Mouse (Mus musculus) monocyte, adult 2 months (primary cell): Measurements from ENCODE around the gene Itpr2.

Experiments
- DNase-seq, 2 experiments: peaks; one replicate each; pipeline ENCODE4 v3.0.0; 2022; ENCODE audit warnings: low spot score in 2 of 2, low read depth in 1 of 2

Itpr2 gene

DNA sequence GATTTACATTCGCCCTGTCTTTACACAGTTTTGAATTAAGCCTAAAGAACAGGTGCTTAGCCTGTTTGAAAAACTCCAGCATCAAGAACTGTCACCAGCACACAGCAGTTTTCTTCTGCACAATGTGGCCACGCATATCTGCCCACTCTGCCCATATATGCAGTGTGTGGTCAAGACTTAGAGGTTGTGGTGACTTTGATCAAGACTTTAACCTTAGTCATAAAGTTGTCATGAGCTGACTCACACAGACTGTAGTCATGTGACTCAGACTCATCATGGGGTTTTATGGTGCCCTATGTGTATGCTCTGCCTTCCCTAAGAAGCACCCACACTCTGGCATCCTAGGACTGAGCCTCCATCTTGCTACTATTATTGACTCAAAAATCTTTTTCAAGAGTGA, 316.5 kb downstream of the Itpr2 start:
- DNase-seq: no peak

DNA sequence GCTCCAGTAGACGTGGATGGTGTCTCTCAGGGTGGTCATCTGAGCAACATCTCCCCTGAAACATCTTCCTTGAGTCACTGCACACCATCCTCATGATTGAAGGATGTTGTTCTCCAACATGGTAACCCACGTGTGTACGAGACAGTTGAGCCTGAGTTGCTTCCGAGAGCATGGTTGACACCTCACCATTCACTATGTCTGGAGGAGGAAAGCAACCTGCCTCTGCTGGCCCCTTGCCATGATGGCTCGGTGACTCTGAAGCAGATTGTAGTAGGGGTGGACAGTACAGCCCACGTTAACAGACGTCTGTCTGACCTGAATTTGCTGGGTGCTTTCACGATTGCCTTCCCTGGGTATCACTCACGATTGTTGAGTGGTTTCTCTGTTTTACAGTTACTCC, 317.3 kb downstream of the Itpr2 start:
- no peak for DNase-seq

DNA sequence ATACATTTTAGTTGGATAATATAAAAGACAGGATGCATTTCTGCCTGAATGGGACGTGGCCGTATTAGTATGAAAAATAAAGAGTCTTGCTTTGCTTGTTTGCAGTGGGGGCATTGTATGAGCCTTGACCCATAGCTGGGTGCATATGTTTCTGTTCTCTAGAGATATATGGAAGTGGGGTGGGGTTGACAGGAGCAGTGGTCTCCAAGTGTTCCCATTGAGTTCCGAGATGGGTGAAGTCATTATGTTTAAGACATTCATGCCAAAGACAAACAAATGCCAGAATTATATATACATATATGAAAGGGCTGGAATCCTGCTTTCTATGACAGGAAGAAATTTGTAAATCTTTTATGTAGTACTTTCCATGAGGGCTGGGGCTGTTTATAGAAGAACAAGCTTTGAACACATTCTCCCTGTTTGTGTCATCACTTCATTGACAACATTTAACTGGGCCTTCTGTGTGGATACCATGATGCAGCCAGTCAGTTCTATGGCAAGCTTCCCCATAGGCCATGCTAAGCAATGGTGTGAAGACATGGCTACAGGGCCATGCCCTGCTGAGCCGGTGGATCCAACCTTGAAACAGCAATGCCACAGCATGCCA, 327.3 kb downstream of the Itpr2 start:
- DNase-seq: no peak

DNA sequence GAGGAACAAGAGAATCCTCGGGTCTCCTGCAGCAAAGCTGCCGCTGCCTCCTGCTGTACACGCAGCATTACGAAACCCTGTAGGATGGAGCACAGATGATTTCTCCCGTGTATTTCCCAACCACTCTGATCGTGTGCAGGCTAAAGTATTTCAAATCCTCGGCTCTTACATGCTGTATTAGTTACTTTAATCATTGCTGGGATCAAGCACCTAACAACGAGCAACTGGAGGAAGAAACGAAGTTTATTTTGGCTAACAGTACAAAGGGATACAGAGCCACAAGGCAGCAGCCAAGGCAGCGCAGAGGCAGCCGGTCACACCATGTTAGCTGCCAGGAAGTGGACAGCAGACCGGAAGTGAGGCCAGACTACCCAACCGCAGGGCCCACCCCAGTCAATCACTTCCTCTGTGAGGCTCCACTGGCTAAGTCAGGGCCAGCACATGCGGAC, 331.4 kb downstream of the Itpr2 start:
- peak in 1 of 2 experiments; percentile 50 for DNase-seq

DNA sequence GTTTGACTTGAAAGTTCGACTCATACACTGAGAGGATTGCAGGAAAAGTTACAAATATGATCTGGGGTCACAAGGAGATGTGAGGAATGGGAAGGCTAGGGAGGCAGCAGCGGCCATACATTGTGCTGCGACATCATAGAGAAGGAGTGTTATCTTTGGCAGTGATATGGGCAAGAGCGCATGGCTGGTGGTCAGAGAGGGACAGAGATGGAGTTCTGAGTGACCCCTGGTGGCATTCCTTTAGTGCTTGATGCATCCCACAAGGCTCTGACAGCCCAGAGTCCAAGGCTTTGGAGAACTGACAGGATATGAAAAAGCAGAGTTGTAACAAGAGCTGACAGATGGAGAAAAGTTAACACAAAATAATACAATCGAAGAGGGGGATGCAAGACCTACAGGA, 334.8 kb downstream of the Itpr2 start:
- DNase-seq: no peak

DNA sequence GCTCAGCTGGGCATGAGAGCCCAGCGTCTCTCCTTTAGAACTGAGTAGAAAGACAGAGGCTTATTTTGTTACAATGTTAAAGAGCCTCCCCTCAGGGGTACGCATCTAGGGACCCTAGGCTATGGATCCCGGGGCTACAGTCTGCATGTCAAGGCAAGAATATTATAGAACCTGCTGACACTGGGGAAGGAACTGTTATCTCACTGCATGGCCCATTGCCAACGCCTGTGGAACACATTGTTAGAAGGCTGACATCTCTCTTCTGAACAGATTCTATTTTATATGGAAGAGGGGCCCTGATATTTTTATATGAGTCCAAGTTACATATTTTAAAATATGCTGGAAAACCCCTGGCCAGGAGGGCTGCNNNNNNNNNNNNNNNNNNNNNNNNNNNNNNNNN, 342.4 kb downstream of the Itpr2 start:
- no peak for DNase-seq

DNA sequence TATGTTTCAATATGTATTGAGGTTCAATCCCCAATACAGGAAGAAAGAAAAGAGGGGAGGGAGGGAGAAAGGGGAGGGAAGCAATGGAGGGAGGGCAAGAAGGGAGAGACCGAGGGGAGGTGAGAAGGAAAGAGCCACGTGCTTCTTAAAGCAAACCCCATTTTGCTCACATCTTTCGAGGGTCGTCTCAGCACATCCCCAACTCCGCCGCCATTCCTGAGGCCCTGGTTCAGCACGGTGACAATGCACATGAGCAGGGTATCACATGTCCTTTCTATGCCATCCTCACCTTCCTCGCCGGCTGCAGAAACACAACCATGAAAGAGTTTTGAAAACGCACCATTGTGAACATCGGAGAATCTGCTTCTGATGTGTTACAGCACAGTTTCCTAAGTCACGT, 343.3 kb downstream of the Itpr2 start:
- no peak for DNase-seq

DNA sequence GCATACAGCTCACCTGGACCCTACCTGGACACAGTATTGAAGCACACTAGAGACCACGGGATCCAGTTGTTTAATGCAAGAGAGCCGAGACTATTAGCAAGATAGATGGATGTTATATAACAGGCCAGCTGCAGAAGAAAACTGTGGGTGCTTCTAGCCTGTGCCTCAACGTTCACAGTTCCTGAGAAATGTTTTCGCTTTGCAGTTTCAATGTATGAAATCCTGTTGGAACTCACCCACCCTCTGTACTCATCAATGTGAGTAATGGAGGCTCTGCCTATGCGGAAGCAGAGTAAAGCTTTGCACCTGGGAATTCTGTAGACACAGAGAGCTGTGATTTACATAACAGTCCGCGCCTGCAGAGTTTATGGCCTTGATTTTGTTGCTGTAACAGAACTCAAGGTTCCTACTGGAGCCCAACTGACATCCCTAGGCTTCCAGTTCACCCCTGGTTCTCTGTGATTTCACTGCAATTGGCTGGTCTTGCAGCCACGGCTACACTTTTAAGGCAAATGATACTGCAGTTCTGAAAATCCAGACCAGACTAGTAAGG, 344.0 kb downstream of the Itpr2 start:
- DNase-seq: no peak

DNA sequence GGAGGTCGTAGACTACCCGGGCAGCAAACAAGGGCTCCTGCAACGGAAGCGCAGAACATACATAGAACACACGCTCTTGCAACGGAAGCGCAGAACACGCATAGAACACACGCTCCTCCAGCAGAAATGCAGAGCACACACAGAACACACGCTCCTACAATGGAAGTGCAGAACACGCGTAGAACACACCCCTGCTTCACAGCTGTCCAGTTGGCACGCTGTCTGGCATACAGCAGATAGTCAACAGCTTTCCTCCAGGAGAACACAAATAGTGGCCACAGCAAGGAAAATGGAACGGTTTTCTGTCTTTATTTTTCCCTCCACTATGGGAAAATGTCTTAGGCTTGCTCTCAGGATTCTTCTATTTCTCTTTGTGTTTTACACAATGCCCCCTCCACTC, 344.9 kb downstream of the Itpr2 start:
- DNase-seq: no peak

DNA sequence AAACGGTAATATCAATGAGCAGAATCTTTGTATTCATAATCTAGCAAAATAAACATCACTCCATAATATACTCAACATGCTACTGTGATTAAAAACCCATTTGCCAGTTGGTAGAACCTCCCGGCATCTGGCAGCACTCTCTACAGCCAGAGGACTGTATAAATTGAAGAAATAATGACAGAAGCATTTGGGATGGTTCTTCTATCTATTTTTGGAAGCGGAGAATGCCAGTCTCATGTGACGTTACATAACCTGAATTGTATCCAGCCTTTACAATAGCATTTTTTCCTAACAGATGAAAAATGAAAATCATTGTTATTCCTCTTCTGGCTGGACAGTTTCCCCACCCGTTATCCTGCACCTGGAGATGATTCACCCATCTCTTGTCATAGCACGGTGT, 345.5 kb downstream of the Itpr2 start:
- no peak for DNase-seq

DNA sequence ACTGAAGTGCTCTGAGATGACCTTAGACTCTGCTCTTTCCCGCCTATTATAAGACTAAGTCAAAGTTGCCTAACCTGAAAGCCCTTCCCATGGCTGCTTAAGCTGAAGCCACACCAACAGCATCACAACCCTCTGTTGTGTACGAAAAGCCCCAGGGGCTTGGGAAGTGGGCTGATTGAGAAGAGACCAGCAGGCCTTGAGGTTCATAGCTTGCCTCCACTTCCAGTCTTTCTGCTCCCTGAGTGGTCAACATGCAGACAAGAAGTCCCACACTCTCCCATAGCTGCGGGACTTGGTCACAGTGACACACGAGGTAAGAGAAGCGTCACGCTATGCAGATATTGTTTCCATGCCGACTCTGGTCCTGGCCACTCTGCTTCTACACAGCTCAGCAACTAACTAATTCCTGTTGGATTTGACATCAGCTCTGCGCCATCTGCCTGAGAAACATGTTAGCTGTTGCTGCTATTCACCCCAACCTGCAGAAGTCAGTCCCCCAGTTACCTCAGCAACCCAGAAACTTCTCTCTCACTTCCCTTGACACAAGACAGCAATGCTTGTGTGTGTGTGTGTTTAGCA, 346.8 kb downstream of the Itpr2 start:
- no peak for DNase-seq

DNA sequence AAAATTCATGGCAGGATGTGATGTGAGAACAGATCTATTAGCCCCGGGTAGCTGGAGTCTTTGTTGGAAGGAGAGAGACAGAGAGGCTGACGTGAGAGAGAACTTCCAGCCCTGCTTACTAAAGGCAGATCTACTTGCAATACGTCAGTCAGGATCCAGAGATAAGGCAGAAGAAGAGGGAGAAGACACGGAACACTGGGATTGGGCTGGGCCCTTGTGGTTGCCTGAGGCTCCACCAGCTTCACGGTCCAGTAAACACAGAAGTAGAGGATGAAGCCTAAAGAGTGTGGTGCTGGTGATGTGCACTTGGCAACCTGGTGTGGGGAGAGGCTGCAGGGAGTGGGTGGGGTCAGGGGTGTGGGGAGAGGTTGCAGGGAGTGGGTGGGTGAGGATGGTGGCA, 349.2 kb downstream of the Itpr2 start:
- DNase-seq: no peak

DNA sequence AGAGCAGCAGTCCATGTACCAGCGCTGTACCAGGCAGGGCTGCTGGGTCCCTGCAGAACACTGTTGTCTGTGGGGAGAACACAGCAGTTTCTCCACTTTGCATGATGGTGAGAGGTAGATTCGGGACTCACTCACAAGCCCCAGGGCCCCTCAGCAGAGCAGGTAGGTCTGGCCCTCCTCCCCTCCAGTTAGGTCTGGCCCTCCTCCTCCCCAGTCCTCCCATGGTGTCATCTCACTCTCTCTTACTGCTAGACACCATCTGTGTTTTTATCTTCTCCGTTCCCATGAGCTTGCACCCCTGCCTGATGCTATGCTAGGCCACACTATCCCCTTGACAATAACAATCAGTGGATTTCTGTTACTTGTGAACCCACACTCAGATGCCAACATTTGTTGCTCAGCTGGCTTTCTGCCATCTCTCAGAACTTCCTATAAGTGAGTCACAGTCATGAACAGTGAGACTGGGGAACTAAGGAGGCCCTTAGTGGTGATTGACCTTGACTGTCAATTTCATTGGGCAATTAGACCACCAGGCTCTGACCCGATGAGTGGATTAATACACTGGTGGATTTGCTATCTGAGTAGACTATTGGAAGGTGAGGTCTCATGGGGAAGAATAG, 360.9 kb downstream of the Itpr2 start:
- no peak for DNase-seq

DNA sequence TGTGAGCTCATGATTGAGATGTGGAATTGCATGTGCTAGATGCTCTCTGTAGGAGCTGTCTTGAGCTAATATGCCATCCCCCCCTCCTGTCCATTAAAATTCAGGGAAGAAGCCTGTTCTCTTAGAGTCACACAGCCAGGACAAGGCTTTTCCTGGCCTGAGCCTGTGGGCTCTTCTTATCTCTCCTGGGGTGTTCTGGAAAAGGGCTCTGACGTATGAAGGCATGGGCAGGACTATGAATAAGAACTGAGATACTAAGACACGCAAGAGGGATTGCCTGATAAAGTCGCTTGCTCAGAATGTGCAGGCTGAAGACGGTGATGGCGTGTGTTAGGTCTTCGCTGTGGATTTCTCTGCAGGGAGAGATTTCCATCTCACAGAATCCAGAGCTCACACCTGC, 361.9 kb downstream of the Itpr2 start:
- DNase-seq: no peak

DNA sequence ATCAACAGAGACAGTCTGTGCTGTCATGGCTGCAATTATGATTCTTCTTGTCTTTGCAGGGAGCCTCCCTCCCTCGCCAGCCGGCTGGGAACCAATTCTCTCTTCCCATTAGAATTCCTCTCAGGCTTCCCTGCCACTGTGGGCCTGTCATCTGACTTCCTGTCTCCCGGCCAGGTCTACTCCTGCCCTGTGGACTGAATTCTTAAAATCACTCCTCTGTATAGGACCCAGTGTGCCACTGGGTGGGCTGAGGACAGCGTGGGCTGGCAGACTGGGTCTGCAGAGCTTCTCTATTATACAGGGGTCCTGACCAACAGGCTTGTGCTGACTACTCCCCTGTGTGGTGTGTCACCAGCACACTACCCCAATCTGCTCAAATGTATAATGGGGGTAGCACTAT, 365.4 kb downstream of the Itpr2 start:
- no peak for DNase-seq

DNA sequence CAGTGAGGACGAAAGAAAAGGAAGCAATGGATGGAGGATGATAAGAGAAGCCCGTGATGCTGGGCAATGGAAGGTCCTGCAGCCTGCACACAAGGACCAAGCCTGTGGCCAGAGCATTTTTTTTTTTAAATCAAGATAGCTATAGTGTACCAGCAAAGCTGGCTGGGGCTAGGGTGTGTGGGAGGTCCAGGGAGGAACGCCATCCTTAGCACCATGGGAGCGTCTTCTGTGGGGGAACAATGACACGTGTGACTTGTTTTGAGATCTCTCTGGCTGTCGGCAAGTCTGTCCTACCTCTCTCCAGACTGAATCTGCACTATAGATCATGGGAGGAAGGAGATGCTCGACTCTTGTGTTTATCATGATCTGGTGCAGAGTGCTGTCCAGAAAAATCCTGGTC, 365.8 kb downstream of the Itpr2 start:
- DNase-seq: no peak

DNA sequence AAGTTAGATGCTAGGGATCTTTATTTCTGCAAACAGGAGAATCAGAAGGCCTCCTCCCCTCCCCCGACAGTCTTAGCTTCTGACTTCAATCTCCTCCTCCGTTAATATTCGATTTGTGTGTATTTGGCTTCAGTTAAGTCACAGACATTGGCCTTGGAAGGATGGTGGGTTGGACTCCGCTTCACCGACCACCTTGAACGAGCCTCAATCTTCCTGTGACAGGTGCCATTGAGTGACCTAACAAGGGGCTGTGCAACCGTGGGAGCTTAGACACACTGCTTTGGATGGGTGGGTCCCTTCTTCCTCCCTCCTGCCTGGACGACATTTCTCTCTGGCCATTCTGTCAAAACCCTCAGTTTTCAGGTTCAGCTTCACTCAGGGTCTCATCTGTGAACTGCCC, 366.7 kb downstream of the Itpr2 start:
- DNase-seq: no peak

DNA sequence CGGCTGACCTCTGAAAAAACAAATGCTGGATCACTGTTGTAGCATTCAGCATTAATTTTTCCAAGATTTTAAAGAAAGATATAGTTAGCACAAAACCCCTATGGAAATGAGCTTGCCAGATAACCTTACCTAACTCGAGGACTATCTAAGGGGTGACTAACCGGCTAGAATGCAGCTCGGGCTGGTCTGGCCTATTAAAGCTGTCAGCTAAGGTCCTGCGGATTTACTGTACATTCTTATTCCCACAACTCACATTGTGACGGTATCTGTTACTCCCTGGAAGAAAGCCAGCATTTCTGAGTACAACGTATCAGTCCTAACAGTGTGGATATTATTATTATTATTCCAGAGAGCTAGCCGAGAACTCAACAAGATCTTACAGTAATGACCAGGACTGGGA, 368.1 kb downstream of the Itpr2 start:
- no peak for DNase-seq

DNA sequence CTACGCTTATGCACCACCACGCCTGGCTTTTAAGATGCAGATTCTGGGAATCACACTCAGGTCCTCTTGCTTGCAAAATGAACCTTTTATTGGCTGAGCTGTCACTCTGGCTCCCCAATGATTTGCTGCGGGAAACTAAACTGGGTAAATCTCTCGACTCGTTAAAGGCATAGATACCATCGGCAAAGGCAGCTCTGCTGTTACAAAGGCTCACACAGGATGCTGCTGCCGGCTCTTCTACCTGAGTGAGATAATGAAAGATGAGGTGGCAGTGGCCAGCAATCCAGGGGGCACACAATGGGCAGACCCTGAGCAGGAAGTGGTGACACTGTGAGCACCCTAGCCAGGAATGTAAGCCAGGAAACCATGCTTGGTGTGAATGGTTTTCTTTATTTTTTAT, 373.0 kb downstream of the Itpr2 start:
- no peak for DNase-seq

DNA sequence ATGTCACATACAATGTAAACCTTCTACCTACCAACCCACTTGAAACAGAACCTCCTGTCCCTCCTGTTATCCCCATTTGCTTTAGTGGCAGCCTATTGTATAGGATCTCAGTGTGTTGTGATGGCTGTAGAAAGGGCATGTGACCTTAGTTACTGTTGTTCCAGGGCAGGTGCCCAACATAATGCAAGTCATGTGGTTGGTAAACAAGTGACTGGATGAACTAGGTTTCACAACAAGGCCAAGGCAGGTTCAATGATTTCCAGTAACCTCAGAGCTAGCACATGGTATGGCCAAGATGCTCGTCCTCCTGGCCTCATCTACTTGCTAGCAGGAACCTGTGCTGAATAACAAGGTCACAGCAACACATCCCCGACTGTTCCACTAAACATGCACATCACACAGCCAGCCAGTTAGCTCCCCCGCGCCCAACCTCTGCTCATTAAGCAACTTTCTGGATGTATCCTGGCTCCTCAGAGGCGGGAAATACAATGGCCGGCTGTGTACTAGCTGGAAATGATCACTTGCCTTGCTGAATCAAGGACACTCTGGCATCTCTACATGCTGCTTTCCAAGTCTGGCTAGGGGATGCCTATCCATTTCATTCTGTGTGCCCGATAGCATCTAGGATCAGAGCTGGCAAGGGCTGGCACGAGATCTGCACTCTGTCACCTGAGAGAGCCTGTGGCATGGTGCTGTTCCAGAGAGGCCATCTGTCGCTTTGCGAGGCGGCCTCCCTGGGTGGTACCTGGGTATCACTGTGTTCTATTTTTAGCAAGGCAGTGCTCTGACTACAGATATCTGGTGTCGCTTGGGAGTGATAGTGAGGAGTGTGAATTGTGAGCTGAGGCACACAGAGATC, 375.0 kb downstream of the Itpr2 start:
- no peak for DNase-seq

DNA sequence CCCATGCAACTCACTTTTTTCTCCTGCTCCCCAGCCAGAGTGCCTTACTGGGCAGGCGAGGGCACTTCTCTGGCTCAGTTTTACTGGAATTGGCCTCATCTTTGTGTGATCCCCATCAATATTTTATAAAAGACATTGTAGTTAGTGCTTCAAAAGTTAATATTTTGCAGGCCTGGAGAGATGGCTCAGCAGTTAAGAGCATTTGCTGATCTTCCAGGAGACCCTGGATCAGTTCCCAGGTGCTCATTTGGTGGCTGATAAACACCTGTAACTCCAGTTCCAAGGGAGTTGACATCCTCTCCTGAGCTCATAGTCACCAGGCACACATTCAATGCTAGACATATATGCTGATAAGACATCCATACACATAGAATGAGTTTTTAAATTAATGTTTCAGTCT, 376.4 kb downstream of the Itpr2 start:
- DNase-seq: no peak

DNA sequence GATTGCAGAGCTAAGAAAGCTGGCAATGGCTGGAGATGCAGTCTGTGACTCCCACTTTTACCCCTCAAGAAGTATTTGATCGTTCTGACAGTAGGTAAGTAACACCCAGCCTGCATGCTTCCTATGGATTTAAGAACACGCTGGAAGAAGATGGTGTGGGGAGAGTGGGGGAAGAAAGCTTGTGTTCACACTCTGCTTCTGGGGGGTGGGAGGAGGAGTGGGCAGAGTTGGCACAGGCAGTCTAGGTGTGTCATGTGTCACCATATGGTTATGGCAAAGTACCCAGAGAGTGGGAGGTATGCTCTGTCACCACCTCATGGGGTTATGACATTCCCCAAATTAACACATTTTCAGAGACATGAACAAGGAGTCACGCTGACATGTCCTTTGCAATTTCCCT, 377.5 kb downstream of the Itpr2 start:
- DNase-seq: no peak
